Mouse (Mus musculus) myocyte (in vitro differentiated cells): ENCODE measurements around the gene Nlrp6. TPM values are rescaled to one million over a fixed set of nuclear protein-coding genes. Genes with fewer than 3 reads are reported as not detected.

Experiments used
- H3K27me3 ChIP-seq: one replicate; pipeline ENCODE4 v1.6.1; 2011; ENCODE audit not compliant: control insufficient read depth, insufficient read depth, insufficient read length
- H3K36me3 ChIP-seq: one replicate; pipeline ENCODE4 v1.6.1; 2011; ENCODE audit not compliant: control insufficient read depth, insufficient read depth
- H3K4me2 ChIP-seq: one replicate; pipeline ENCODE4 v1.6.1; 2011; ENCODE audit warnings: low read depth, control low read depth
- H3K4me3 ChIP-seq: one replicate; pipeline ENCODE4 v1.5.1; 2011; ENCODE audit warnings: mild to moderate bottlenecking, control low read depth, moderate library complexity
- H3K79me2 ChIP-seq: one replicate; pipeline ENCODE4 v1.6.1; 2011; ENCODE audit not compliant: control insufficient read depth, insufficient read depth
- H3ac ChIP-seq: one replicate; pipeline ENCODE4 v1.6.1; 2011; ENCODE audit not compliant: control insufficient read depth, insufficient read length
- CEBPB ChIP-seq: IDR thresholded peaks from 2 replicates; pipeline ENCODE4 v1.6.1; 2011; ENCODE audit warnings: mild to moderate bottlenecking, moderate library complexity; ENCODE audit not compliant: poor library complexity, insufficient read depth, severe bottlenecking
- E2F4 ChIP-seq: IDR thresholded peaks from one replicate; pipeline ENCODE4 v1.6.1; 2011; ENCODE audit warnings: mild to moderate bottlenecking, control low read depth, moderate library complexity; ENCODE audit not compliant: insufficient read depth
- MAX ChIP-seq: IDR thresholded peaks from one replicate; pipeline ENCODE4 v1.6.1; 2011; ENCODE audit warnings: low read depth, mild to moderate bottlenecking, control low read depth
- MYOD1 ChIP-seq, 3 experiments: IDR thresholded peaks; one replicate each; pipeline ENCODE4 v1.6.1; 2011; ENCODE audit warnings: control low read depth in 2 of 3, low read depth in 2 of 3, mild to moderate bottlenecking in 2 of 3, moderate library complexity in 1 of 3; ENCODE audit not compliant: insufficient read length in 2 of 3, control insufficient read depth in 1 of 3
- MYOG ChIP-seq, 3 experiments: IDR thresholded peaks; one replicate each; pipeline ENCODE4 v1.6.1; 2011; ENCODE audit warnings: control low read depth in 2 of 3, low read depth in 2 of 3, mild to moderate bottlenecking in 2 of 3; ENCODE audit not compliant: insufficient read length in 2 of 3, control insufficient read depth in 1 of 3, insufficient read depth in 1 of 3
- POLR2A ChIP-seq: IDR thresholded peaks from one replicate; pipeline ENCODE4 v1.6.1; 2011; ENCODE audit warnings: low read depth, mild to moderate bottlenecking, control low read depth, moderate library complexity; ENCODE audit not compliant: insufficient read length
- POLR2AphosphoS2 ChIP-seq: IDR thresholded peaks from one replicate; pipeline ENCODE4 v1.6.1; 2011; ENCODE audit warnings: low read depth, control low read depth; ENCODE audit not compliant: insufficient read length
- REST ChIP-seq: IDR thresholded peaks from one replicate; pipeline ENCODE4 v1.6.1; 2011; ENCODE audit warnings: mild to moderate bottlenecking, control low read depth, moderate library complexity; ENCODE audit not compliant: insufficient read depth, insufficient read length
- SRF ChIP-seq: IDR thresholded peaks from one replicate; pipeline ENCODE4 v1.6.1; 2011; ENCODE audit warnings: low read depth; ENCODE audit not compliant: control insufficient read depth, insufficient read length
- TCF12 ChIP-seq: IDR thresholded peaks from one replicate; pipeline ENCODE4 v1.6.1; 2011; ENCODE audit warnings: mild to moderate bottlenecking, control low read depth; ENCODE audit not compliant: poor library complexity, insufficient read depth, severe bottlenecking
- TCF3 ChIP-seq: IDR thresholded peaks from one replicate; pipeline ENCODE4 v1.6.1; 2011; ENCODE audit warnings: low read depth, control low read depth; ENCODE audit not compliant: insufficient read length
- USF1 ChIP-seq: IDR thresholded peaks from one replicate; pipeline ENCODE4 v1.6.1; 2011; ENCODE audit warnings: low read depth, mild to moderate bottlenecking, control low read depth, moderate library complexity
- polyA plus RNA-seq: library from polyadenylated mRNA; unstranded; fragments of >200 nt; fragmentation: generic; extraction: Trizol; gene quantifications from one replicate; pipeline ENCODE4 v1.2.1, GENCODE M21; 2012; ENCODE audit warnings: missing spikeins

The Nlrp6 gene
- polyA plus RNA-seq, 1 experiment, result 0.01 TPM

DNA sequence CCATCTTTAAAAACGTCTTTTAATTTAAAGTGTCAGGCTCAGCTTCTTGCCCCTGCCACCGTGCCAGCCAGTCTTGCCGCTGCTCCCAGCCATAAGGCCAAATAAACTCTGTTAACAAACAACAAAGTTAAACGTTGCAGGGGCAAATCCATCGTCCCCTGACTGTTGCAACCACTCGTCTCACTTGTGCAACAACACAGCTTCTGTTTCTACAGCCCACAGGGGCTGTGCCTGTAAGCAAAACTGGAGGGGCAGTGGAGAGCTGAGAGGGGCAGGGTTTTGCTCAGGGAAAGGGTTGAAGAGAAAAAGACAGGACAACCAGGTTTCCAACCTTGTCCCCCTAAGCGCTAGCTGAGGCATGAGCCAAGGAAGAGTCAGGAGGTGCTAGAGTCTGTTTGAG lies 12.5 kb upstream of the Nlrp6 start:
- Histone ChIP-seq H3ac (no peak overlapping the region), H3K4me3 (no peak overlapping the region), H3K36me3 (no peaks in the 10 kb centered on the region), H3K4me2 (no peak overlapping the region), H3K79me2 (no peaks in the 10 kb centered on the region), H3K27me3 (no peaks in the 10 kb centered on the region)
- TF ChIP-seq TCF12 (no peak), CEBPB (no peak), REST (no peak), MYOG (IDR thresholded peaks at IDR 0.05; ENCODE audit: control insufficient read depth in 1 of 3, insufficient read depth in 1 of 3, insufficient read length in 2 of 3, low read depth in 2 of 3) (no peak), USF1 (no peak), POLR2AphosphoS2 (no peak), E2F4 (no peak), SRF (no peak), TCF3 (no peak), MAX (no peak), MYOD1 (IDR thresholded peaks at IDR 0.05; ENCODE audit: control insufficient read depth in 1 of 3, insufficient read length in 2 of 3, low read depth in 2 of 3) (no peak), POLR2A (no peak)

- Histone ChIP-seq H3K36me3 (no peaks in the 10 kb centered on the region), H3K27me3 (no peaks in the 10 kb centered on the region)
- TF ChIP-seq USF1 (no peak), MYOG (IDR thresholded peaks at IDR 0.05; ENCODE audit: control insufficient read depth in 1 of 3, insufficient read depth in 1 of 3, insufficient read length in 2 of 3, low read depth in 2 of 3) (peak in 1 of 3 experiments; percentile 10), MYOD1 (IDR thresholded peaks at IDR 0.05; ENCODE audit: control insufficient read depth in 1 of 3, insufficient read length in 2 of 3, low read depth in 2 of 3) (peak in 1 of 3 experiments; percentile 15), REST (no peak)
Measured at GRCm38 (mm10) chr7:140908634-140909107, 12.0 kb upstream of the Nlrp6 start.

DNA sequence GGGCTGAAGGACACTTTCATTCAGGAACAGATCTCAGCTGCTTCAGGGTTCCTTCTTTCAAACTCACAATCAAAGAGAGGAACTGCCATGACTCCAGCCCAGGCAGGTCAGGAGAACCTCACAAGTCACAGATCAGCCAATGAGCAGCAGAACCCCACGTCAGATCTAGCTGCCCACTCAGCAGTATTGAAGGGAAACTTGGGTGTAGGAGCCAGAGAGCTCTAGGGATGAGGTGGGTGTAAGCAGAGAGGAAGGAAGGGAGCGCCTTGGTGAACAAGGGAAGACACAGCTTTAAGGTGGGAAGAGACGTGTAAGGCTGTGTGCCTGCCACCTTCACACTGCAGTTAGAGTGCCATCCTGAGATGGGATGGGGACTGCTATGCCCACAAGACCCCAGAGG lies 8.4 kb upstream of the Nlrp6 start:
- Histone ChIP-seq H3K27me3 (no peaks in the 10 kb centered on the region), H3K79me2 (no peaks in the 10 kb centered on the region), H3ac (no peak overlapping the region), H3K36me3 (no peaks in the 10 kb centered on the region), H3K4me2 (no peak overlapping the region), H3K4me3 (no peak overlapping the region)
- TF ChIP-seq POLR2AphosphoS2, result no peak
- no peak for TF ChIP-seq CEBPB
- TF ChIP-seq POLR2A, result no peak
- no peak for TF ChIP-seq REST
- no peak for TF ChIP-seq MYOG (IDR thresholded peaks at IDR 0.05; ENCODE audit: control insufficient read depth in 1 of 3, insufficient read depth in 1 of 3, insufficient read length in 2 of 3, low read depth in 2 of 3)
- TF ChIP-seq TCF3, result no peak
- no peak for TF ChIP-seq MYOD1 (IDR thresholded peaks at IDR 0.05; ENCODE audit: control insufficient read depth in 1 of 3, insufficient read length in 2 of 3, low read depth in 2 of 3)
- no peak for TF ChIP-seq MAX

More at GRCm38 (mm10) chr7:140908634-140909107, 12.0 kb upstream of the Nlrp6 start:
- H3K4me3 ChIP-seq, result no peak overlapping the region
- H3K4me2 ChIP-seq, result peak overlapping the region; percentile 73
- H3ac ChIP-seq, result no peak overlapping the region
- H3K79me2 ChIP-seq, result no peaks in the 10 kb centered on the region

DNA sequence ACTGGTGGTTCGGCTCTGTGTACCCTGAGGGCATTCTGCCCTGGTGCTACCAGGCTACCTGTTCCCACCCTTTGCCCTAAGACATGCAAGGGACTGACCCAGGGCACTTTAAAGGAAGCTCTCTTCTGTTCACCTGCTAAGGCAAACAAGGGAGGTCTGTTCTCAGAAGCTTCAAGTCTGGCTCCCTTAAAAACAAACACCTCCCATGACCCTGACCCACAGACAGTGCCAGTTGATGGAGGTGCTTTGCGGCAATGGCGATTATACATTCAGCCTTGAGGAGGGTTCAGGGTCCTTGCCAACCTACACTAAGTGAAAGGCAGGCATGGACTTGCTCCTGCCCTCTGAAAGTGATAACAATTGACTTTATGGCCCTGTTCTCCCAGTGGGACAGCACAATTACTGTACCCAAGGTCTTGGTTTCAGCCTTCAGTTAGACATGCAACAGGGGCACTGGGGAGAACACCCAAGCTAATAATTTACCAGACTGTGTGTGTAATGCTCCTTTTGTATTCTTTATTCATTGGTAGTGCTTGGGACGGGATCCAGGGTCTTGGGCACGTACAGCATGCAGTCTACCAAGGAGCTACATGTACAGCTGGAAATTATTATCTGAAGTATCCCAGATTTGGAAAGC lies 7.7 kb upstream of the Nlrp6 start:
- H3ac ChIP-seq, result no peak overlapping the region
- H3K79me2 ChIP-seq, result no peaks in the 10 kb centered on the region
- no peak overlapping the region for H3K4me2 ChIP-seq
- no peaks in the 10 kb centered on the region for H3K27me3 ChIP-seq
- TF ChIP-seq MYOG (IDR thresholded peaks at IDR 0.05; ENCODE audit: control insufficient read depth in 1 of 3, insufficient read depth in 1 of 3, insufficient read length in 2 of 3, low read depth in 2 of 3) (no peak), TCF3 (no peak), MYOD1 (IDR thresholded peaks at IDR 0.05; ENCODE audit: control insufficient read depth in 1 of 3, insufficient read length in 2 of 3, low read depth in 2 of 3) (no peak), REST (no peak), POLR2A (no peak), POLR2AphosphoS2 (no peak), CEBPB (no peak), E2F4 (no peak), SRF (no peak), MAX (no peak), TCF12 (no peak), USF1 (no peak)
- no peaks in the 10 kb centered on the region for H3K36me3 ChIP-seq
- no peak overlapping the region for H3K4me3 ChIP-seq

GRCm38 (mm10) chr7:140914031-140914690 lies 6.5 kb upstream of the Nlrp6 start:
- H3K36me3 ChIP-seq, result no peaks in the 10 kb centered on the region
- no peaks in the 10 kb centered on the region for H3K79me2 ChIP-seq
- no peaks in the 10 kb centered on the region for H3K27me3 ChIP-seq
- H3ac ChIP-seq, result no peak overlapping the region
- TF ChIP-seq TCF12 (no peak), POLR2AphosphoS2 (no peak)
- no peak overlapping the region for H3K4me2 ChIP-seq
- no peak overlapping the region for H3K4me3 ChIP-seq
